Mouse (Mus musculus) kidney, adult 11 months (tissue): ENCODE measurements around the gene Epsti1.

Experiments used
- DNase-seq: peaks from one replicate; pipeline ENCODE4 v3.0.0; 2022

Gene Epsti1

GRCm38 (mm10) chr14:77923076-77923865 is 19.2 kb downstream of the Epsti1 start:
- no peak for DNase-seq

GRCm38 (mm10) chr14:77925414-77925813 is 21.4 kb downstream of the Epsti1 start:
- DNase-seq, result no peak

GRCm38 (mm10) chr14:77926718-77927117 is 22.7 kb downstream of the Epsti1 start:
- no peak for DNase-seq

GRCm38 (mm10) chr14:77928021-77928420 is 24.0 kb downstream of the Epsti1 start:
- DNase-seq, result peak; percentile 50

- DNase-seq, result no peak
Observed at GRCm38 (mm10) chr14:77928653-77929052, 24.6 kb downstream of the Epsti1 start.

- no peak for DNase-seq
Observed at GRCm38 (mm10) chr14:77929139-77929678, 25.2 kb downstream of the Epsti1 start.

GRCm38 (mm10) chr14:77932150-77933047 is 28.4 kb downstream of the Epsti1 start:
- no peak for DNase-seq

- peak; percentile 70 for DNase-seq
Observed at GRCm38 (mm10) chr14:77933243-77933642, 29.2 kb downstream of the Epsti1 start.

- DNase-seq, result no peak
Observed at GRCm38 (mm10) chr14:77934431-77934830, 30.4 kb downstream of the Epsti1 start.

GRCm38 (mm10) chr14:77941105-77941504 is 37.1 kb downstream of the Epsti1 start:
- DNase-seq, result no peak

- no peak for DNase-seq
Observed at GRCm38 (mm10) chr14:77942235-77942634, 38.2 kb downstream of the Epsti1 start.

GRCm38 (mm10) chr14:77942793-77943558 is 38.9 kb downstream of the Epsti1 start:
- DNase-seq, result no peak

- DNase-seq, result no peak
Observed at GRCm38 (mm10) chr14:77961741-77962140, 57.7 kb downstream of the Epsti1 start.

GRCm38 (mm10) chr14:77963525-77963924 is 59.5 kb downstream of the Epsti1 start:
- DNase-seq, result no peak

GRCm38 (mm10) chr14:77971355-77971754 is 67.3 kb downstream of the Epsti1 start:
- no peak for DNase-seq

GRCm38 (mm10) chr14:77974221-77974620 is 70.2 kb downstream of the Epsti1 start:
- DNase-seq, result no peak

GRCm38 (mm10) chr14:77975702-77976101 is 71.7 kb downstream of the Epsti1 start:
- DNase-seq, result no peak

GRCm38 (mm10) chr14:77981516-77981915 is 77.5 kb downstream of the Epsti1 start:
- no peak for DNase-seq

GRCm38 (mm10) chr14:77997731-77998130 is 93.7 kb downstream of the Epsti1 start:
- no peak for DNase-seq

GRCm38 (mm10) chr14:78004486-78004885 is 100.4 kb downstream of the Epsti1 start:
- DNase-seq, result no peak

GRCm38 (mm10) chr14:78008019-78008418 is 104.0 kb downstream of the Epsti1 start:
- DNase-seq, result no peak

GRCm38 (mm10) chr14:78011808-78012207 is 107.8 kb downstream of the Epsti1 start:
- DNase-seq, result no peak
